Mouse (Mus musculus): ENCODE results near the gene Efna5. TPM values are rescaled to one million over a fixed set of nuclear protein-coding genes. Genes with fewer than 3 reads are reported as not detected.

Gene Efna5
- polyA plus RNA-seq, 1 experiment from 2014 or later, result 59.8 TPM

DNA sequence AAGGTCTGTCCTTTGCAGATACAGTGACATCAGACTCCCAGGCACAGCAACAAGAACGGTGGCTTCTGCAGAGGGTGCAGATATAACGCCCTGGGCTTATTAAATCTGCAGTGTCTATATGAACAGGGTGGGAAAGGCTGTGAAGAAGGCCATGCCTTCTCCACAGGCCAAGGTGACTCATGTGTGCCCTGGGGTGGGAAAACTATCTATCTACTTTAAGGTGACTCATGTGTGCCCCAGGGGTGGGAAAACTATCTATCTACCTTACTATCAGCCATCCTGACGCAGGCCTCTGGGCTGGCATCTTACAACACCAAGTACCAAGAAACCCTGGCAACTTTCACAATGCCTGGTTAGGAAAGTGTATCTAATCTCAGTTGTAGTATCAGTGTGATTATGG is 124.2 kb downstream of the Efna5 start:
- no peak for ATAC-seq (replicated peaks)
- Histone ChIP-seq H3K9ac (no peak overlapping the region), H3K4me1 (peaks cover 17% of the 10 kb centered on the region), H3K36me3 (replicated peaks) (no peaks in the 10 kb centered on the region), H3K27me3 (replicated peaks) (no peaks in the 10 kb centered on the region), H3K27ac (no peak overlapping the region), H3K9me3 (no peaks in the 10 kb centered on the region), H3K4me2 (no peak overlapping the region), H3K4me3 (no peak overlapping the region)
- WGBS, result 83% methylated on average over 3 of the region's 3 CpGs

GRCm38 (mm10) chr17:62755635-62756034 is 125.5 kb downstream of the Efna5 start:
- no peaks in the 10 kb centered on the region for H3K36me3 ChIP-seq (replicated peaks)
- no peak overlapping the region for H3K9ac ChIP-seq
- no peak overlapping the region for H3K4me2 ChIP-seq
- H3K4me3 ChIP-seq, result no peak overlapping the region
- H3K27me3 ChIP-seq (replicated peaks), result no peaks in the 10 kb centered on the region
- H3K4me1 ChIP-seq, result peaks cover 15% of the 10 kb centered on the region
- no peaks in the 10 kb centered on the region for H3K9me3 ChIP-seq
- WGBS, result 95% methylated on average over 2 of the region's 2 CpGs
- H3K27ac ChIP-seq, result no peak overlapping the region
- no peak for ATAC-seq (replicated peaks)

GRCm38 (mm10) chr17:62754638-62755037 is 126.5 kb downstream of the Efna5 start:
- Histone ChIP-seq H3K4me3 (no peak overlapping the region), H3K4me2 (no peak overlapping the region), H3K9me3 (no peaks in the 10 kb centered on the region), H3K27me3 (replicated peaks) (no peaks in the 10 kb centered on the region), H3K36me3 (replicated peaks) (no peaks in the 10 kb centered on the region), H3K27ac (no peak overlapping the region), H3K4me1 (peaks cover 6% of the 10 kb centered on the region; the same call in 1 of the 2 replicates), H3K9ac (no peak overlapping the region)
- ATAC-seq (replicated peaks), result no peak
- WGBS, result 85% methylated on average over 4 of the region's 4 CpGs

DNA sequence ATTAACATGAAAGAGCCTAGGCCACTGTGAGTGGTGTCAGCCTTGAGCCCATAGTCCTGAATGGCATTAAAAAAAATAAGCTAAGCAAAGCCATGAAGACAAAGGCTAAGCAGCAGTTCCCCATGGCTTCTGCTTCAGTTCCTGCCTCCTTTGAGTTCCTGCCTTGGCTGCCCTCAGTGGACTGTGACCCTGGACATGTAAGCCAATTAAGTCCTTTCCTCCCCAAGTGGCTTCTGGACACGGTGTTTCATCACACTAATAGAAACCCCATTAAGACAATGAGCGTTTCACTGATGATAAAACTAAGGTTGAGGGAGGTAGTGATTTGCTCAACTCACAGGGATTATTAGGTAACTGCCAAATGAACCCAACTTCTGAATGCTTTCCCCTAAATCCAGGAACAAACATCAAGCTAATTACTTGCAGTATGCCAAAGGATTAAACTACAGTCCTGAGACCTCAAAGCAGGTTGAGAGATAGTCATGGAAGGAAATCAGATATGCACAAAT is 128.7 kb downstream of the Efna5 start:
- Histone ChIP-seq H3K36me3 (replicated peaks) (no peaks in the 10 kb centered on the region), H3K4me3 (no peak overlapping the region), H3K4me1 (peaks cover 13% of the 10 kb centered on the region), H3K9ac (no peak overlapping the region), H3K4me2 (no peak overlapping the region), H3K27me3 (replicated peaks) (no peaks in the 10 kb centered on the region), H3K27ac (no peak overlapping the region), H3K9me3 (no peaks in the 10 kb centered on the region)
- ATAC-seq (replicated peaks), result no peak
- WGBS, result 14% methylated on average over 2 of the region's 2 CpGs

DNA sequence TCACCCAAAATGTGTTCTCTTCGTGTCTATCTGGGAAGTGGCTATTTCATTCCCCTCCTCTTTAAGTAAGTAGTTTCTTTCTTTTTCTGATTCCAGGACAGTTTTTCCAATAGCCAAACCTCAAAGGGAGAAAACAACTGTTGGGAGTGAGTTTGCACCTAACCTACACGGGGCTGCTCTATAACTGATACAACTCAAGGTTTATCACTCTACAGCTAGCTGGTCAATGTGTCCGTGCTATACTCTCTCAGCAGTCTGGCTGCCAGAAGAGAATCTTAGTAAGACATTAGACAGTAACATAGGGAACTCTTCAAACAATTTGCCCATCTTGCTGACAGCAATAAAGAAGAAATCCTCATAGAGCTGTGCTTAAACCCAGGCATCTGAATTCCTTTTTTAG is 130.5 kb downstream of the Efna5 start:
- no peak overlapping the region for H3K9ac ChIP-seq
- H3K27me3 ChIP-seq (replicated peaks), result no peaks in the 10 kb centered on the region
- no peaks in the 10 kb centered on the region for H3K36me3 ChIP-seq (replicated peaks)
- H3K4me1 ChIP-seq, result peaks cover 13% of the 10 kb centered on the region
- no peak for ATAC-seq (replicated peaks)
- H3K4me3 ChIP-seq, result no peak overlapping the region
- H3K4me2 ChIP-seq, result no peak overlapping the region
- H3K27ac ChIP-seq, result no peak overlapping the region
- H3K9me3 ChIP-seq, result no peaks in the 10 kb centered on the region
- 85% methylated on average over 3 of the region's 3 CpGs for WGBS

DNA sequence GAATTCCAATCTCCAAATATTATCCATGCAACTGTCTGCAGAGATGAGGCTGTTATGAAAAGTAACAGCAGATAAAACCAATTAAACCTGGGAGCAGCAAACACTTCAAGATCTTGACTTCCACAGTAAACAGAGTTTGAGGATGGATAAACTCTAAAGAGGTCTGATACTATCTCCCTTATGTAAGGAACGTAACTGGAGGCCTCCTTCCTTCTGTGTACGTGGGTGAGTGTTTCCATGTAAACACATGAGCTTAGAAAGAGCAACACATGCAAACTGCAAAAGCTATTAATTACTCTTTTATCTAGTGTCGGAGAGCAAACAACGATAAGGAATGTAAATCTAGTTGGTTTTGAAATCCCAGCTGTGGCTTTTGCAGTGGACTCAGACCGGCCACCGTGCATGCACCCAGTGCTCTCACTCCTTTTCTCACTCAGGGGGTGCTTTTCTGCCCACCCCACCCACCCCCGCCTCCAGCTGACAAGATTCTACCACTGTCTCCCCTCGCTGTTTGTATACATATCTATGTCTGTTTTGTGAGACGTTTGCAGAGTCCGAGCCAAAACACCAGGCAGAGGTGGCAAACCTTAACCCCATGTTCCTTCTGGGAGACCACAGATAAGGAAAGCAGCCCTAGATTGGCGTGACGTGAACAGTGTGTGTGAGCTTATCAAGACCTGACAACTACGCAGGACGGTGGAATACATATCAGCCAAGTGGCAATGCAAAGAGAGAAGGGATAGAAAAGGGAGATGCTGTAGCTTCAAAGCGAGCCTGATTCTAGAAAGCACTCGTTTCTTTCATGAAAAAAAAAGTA is 132.1 kb downstream of the Efna5 start:
- Histone ChIP-seq H3K4me3 (no peak overlapping the region), H3K9ac (no peak overlapping the region), H3K27ac (no peak overlapping the region), H3K36me3 (replicated peaks) (no peaks in the 10 kb centered on the region), H3K9me3 (no peaks in the 10 kb centered on the region), H3K4me2 (no peak overlapping the region), H3K27me3 (replicated peaks) (no peaks in the 10 kb centered on the region), H3K4me1 (peaks cover 13% of the 10 kb centered on the region)
- ATAC-seq (replicated peaks), result no peak
- WGBS, result 62% methylated on average over 16 of the region's 16 CpGs

DNA sequence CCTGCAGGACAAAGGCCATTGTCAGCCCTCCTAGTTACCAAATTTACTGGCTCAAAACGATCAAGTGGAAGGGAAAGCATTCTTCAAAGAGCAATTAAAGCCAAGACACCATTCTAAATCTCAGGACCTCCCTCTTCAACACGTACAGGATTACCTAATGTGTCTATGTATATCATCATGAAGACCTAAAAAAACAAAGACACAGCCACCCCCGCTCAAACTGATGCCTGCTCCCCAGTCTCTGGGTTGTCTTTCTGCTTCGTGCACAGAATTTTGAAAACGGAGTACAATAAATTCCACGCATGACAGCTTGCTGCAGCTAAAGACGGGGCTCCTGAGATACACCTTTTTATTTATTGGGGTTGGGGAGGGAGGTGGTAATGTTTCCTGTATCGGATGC is 133.7 kb downstream of the Efna5 start:
- no peak overlapping the region for H3K4me2 ChIP-seq
- no peak overlapping the region for H3K9ac ChIP-seq
- no peaks in the 10 kb centered on the region for H3K9me3 ChIP-seq
- no peak overlapping the region for H3K4me3 ChIP-seq
- 66% methylated on average over 8 of the region's 8 CpGs for WGBS
- peaks cover 13% of the 10 kb centered on the region for H3K4me1 ChIP-seq
- H3K36me3 ChIP-seq (replicated peaks), result no peaks in the 10 kb centered on the region
- no peaks in the 10 kb centered on the region for H3K27me3 ChIP-seq (replicated peaks)
- peak; percentile 21; the same call in 1 of the 2 replicates for ATAC-seq (replicated peaks)
- no peak overlapping the region for H3K27ac ChIP-seq

- no peak for ATAC-seq (replicated peaks)
Observed at GRCm38 (mm10) chr17:62746827-62747226, 134.3 kb downstream of the Efna5 start.

DNA sequence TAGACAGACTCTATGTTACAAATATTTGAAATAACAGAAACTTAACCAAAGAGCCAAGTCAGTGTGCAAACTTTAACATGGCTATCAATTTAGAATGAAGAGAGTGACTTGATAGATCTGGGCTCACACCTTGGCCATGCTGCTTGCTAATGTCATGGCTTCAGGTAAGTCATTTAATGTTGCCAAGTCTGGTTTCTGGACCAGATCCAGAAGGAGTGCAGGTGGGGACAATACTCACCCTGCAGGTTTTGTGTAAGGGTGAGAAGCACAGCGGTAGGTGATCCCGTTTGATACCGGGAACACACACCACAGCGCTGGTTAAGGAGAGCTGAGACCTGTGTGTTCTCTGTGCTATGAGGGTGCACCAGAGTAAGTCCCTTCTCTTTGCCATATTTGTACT is 135.8 kb downstream of the Efna5 start:
- Histone ChIP-seq H3K9ac (no peak overlapping the region), H3K4me2 (no peak overlapping the region), H3K4me3 (no peak overlapping the region), H3K36me3 (replicated peaks) (no peaks in the 10 kb centered on the region), H3K27me3 (replicated peaks) (no peaks in the 10 kb centered on the region), H3K9me3 (no peaks in the 10 kb centered on the region), H3K4me1 (peaks cover 13% of the 10 kb centered on the region), H3K27ac (no peak overlapping the region)
- no peak for ATAC-seq (replicated peaks)
- WGBS, result 94% methylated on average over 4 of the region's 4 CpGs

More at GRCm38 (mm10) chr17:62746827-62747226, 134.3 kb downstream of the Efna5 start:
- H3K9ac ChIP-seq, result no peak overlapping the region
- WGBS, result 82% methylated on average over 9 of the region's 9 CpGs
- H3K36me3 ChIP-seq (replicated peaks), result no peaks in the 10 kb centered on the region
- H3K27me3 ChIP-seq (replicated peaks), result no peaks in the 10 kb centered on the region
- H3K4me2 ChIP-seq, result no peak overlapping the region
- peaks cover 13% of the 10 kb centered on the region for H3K4me1 ChIP-seq
- H3K27ac ChIP-seq, result no peak overlapping the region
- H3K4me3 ChIP-seq, result no peak overlapping the region
- H3K9me3 ChIP-seq, result no peaks in the 10 kb centered on the region

- H3K9me3 ChIP-seq, result no peaks in the 10 kb centered on the region
- H3K9ac ChIP-seq, result no peak overlapping the region
- 94% methylated on average over 6 of the region's 6 CpGs for WGBS
- no peak overlapping the region for H3K4me2 ChIP-seq
- H3K36me3 ChIP-seq (replicated peaks), result no peaks in the 10 kb centered on the region
- H3K4me3 ChIP-seq, result no peak overlapping the region
- peaks cover 17% of the 10 kb centered on the region for H3K4me1 ChIP-seq
- ATAC-seq (replicated peaks), result no peak
- no peak overlapping the region for H3K27ac ChIP-seq
- no peaks in the 10 kb centered on the region for H3K27me3 ChIP-seq (replicated peaks)
Observed at GRCm38 (mm10) chr17:62744239-62744638, 136.9 kb downstream of the Efna5 start.

DNA sequence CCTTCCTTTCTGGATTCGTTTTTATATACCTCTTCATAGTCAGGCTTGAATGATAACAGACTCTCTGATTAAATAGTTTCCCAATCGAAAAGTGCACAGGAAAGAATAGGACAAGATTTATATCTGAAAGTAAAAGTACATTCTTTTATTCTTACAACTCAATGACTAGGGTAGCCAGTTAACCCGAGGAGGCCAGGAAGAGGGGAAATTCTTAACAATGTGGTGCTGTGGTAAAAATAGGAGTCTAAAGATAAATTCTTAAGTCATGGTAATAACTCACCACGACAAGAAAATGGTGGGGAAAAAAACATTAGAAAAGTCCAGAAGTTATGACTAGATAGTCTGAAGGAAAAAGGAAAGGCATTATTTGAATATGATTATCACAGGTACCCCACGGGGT is 139.4 kb downstream of the Efna5 start:
- 77% methylated on average over 5 of the region's 5 CpGs for WGBS
- no peak overlapping the region for H3K9ac ChIP-seq
- no peaks in the 10 kb centered on the region for H3K27me3 ChIP-seq (replicated peaks)
- H3K4me1 ChIP-seq, result peaks cover 5% of the 10 kb centered on the region
- no peak overlapping the region for H3K27ac ChIP-seq
- no peak overlapping the region for H3K4me3 ChIP-seq
- no peaks in the 10 kb centered on the region for H3K36me3 ChIP-seq (replicated peaks)
- ATAC-seq (replicated peaks), result no peak
- no peak overlapping the region for H3K4me2 ChIP-seq
- no peaks in the 10 kb centered on the region for H3K9me3 ChIP-seq

GRCm38 (mm10) chr17:62741020-62741419 is 140.1 kb downstream of the Efna5 start:
- Histone ChIP-seq H3K27me3 (replicated peaks) (no peaks in the 10 kb centered on the region), H3K36me3 (replicated peaks) (no peaks in the 10 kb centered on the region), H3K4me3 (no peak overlapping the region), H3K9ac (no peak overlapping the region), H3K4me2 (no peak overlapping the region), H3K4me1 (peaks cover 7% of the 10 kb centered on the region), H3K9me3 (no peaks in the 10 kb centered on the region), H3K27ac (no peak overlapping the region)
- 77% methylated on average over 6 of the region's 6 CpGs for WGBS
- ATAC-seq (replicated peaks), result no peak

- peak; percentile 54; the same call in 1 of the 2 replicates for ATAC-seq (replicated peaks)
- no peaks in the 10 kb centered on the region for H3K9me3 ChIP-seq
- no peak overlapping the region for H3K9ac ChIP-seq
- no peaks in the 10 kb centered on the region for H3K36me3 ChIP-seq (replicated peaks)
- no peaks in the 10 kb centered on the region for H3K27me3 ChIP-seq (replicated peaks)
- 20% methylated on average over 6 of the region's 6 CpGs for WGBS
- no peak overlapping the region for H3K4me2 ChIP-seq
- no peak overlapping the region for H3K27ac ChIP-seq
- peaks cover 16% of the 10 kb centered on the region for H3K4me1 ChIP-seq
- no peak overlapping the region for H3K4me3 ChIP-seq
Observed at GRCm38 (mm10) chr17:62739993-62740392, 141.1 kb downstream of the Efna5 start.

Measured in midbrain, embryonic 15.5 days (tissue).